Comparison of ENCODE assay signal across 9 mouse cellular contexts in the genomic region with DNA sequence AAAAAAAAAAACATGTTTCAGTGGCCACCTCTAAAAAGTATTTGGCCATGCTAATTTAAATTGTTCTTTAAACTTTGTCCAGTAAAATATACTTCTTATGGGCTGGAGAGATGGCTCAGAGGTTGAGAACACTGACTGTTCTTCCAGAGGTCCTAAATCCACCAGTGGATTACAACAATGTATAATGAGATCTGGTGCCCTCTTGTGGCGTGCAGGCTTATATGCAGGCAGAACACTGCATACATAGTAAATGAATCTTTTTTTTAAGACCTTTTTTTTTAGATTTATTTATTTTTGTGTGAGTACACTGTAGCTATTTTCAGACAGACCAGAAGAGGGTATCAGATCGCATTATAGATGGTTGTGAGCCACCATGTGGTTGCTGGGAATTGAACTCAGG. TPM values are rescaled to one million over a fixed set of nuclear protein-coding genes. Genes with fewer than 3 reads are reported as not detected.
DNase-seq lines count a peak whose midpoint lies in the region; ATAC-seq lines count a peak whose summit lies in the region.
"Had no signal": no experiment of that assay in that cellular context is flagged by ENCODE, and none has a peak within 500 bp of the region (broad histone marks: within the 10 kb centered on the region; RNA-seq: fewer than 3 reads in every experiment).

No protein-coding gene starts in this region.

- H3K9ac ChIP-seq in intestine, embryonic 16.5 days (ENCODE audit: low read depth, low read length) = no peak overlapping the region
- H3K9ac ChIP-seq: embryonic facial prominence, embryonic 15.5 days had no signal

- no peaks in the 10 kb centered on the region for H3K27me3 ChIP-seq in intestine, embryonic 16.5 days (replicated peaks; ENCODE audit: control insufficient read depth, insufficient read depth, low read length)
- H3K27me3 ChIP-seq: embryonic facial prominence, embryonic 15.5 days had no signal

- no peaks in the 10 kb centered on the region for H3K36me3 ChIP-seq in intestine, embryonic 16.5 days (ENCODE audit: control insufficient read depth, insufficient read depth, low read length)

- H3K9me3 ChIP-seq in intestine, embryonic 16.5 days (ENCODE audit: control insufficient read depth, low read length) = no peaks in the 10 kb centered on the region
- H3K9me3 ChIP-seq: embryonic facial prominence, embryonic 15.5 days had no signal

- no peaks in the 10 kb centered on the region for H3K4me1 ChIP-seq in intestine, embryonic 16.5 days (ENCODE audit: control insufficient read depth, insufficient read depth, low read length)
- H3K4me1 ChIP-seq: embryonic facial prominence, embryonic 15.5 days had no signal

- H3K4me2 ChIP-seq in intestine, embryonic 16.5 days (ENCODE audit: low read depth, low read length) = no peak overlapping the region
- H3K4me2 ChIP-seq: embryonic facial prominence, embryonic 15.5 days had no signal

- H3K4me3 ChIP-seq in intestine, embryonic 16.5 days (ENCODE audit: low read length) = no peak overlapping the region
- H3K4me3 ChIP-seq: embryonic facial prominence, embryonic 15.5 days had no signal

- 34% methylated on average over 2 of the region's 2 CpGs for WGBS in intestine, embryonic 16.5 days

- DNase-seq in adrenal gland, postnatal 14 days = peak; percentile 22
- DNase-seq in adrenal gland, postnatal 4 days (ENCODE audit: low spot score in 2 of 2) = no peak
- DNase-seq in kidney, postnatal 14 days = peak; percentile 8
- DNase-seq in kidney, adult 18-20 months = no peak
- DNase-seq in R1 (ENCODE audit: low read depth, low spot score) = peak; percentile 25
- peak; percentile 26 for DNase-seq in lung, postnatal 14 days
- DNase-seq in layer of hippocampus, adult 8-10 months (ENCODE audit: low spot score in 2 of 2) = no peak

- no peak overlapping the region for H3K27ac ChIP-seq in intestine, embryonic 16.5 days (ENCODE audit: low read length)
- H3K27ac ChIP-seq: embryonic facial prominence, embryonic 15.5 days had no signal

- no peak for ATAC-seq in intestine, embryonic 16.5 days

RNA-seq across cellular contexts. Expression of a gene that starts 37.6 kb away (rescaled TPM):
- total RNA-seq in adrenal gland, postnatal 14 days (2021) = 17.5 TPM in 2 replicates
- 10 to 100 TPM; 17.8 to 17.9 TPM for total RNA-seq in adrenal gland, postnatal 4 days (2021)
- polyA plus RNA-seq in intestine, embryonic 16.5 days (2015; fragmentation: Nextera tagmentation; extraction: Ambion mirVana) = 19.9 and 21.9 TPM in 2 replicates
- total RNA-seq in layer of hippocampus, adult 8-10 months (2022) = 10 to 100 TPM; 22.2 to 32.4 (median 25.9) TPM

RNA-seq across cellular contexts. Expression of a gene that starts 38.2 kb away (rescaled TPM):
- 85.7 and 90.5 TPM in 2 replicates for total RNA-seq in adrenal gland, postnatal 14 days (2021)
- total RNA-seq in adrenal gland, postnatal 4 days (2021) = 10 to 100 TPM; 70.3 to 94.6 TPM
- polyA plus RNA-seq in intestine, embryonic 16.5 days (2015; fragmentation: Nextera tagmentation; extraction: Ambion mirVana) = 267 and 274 TPM in 2 replicates
- 100 to 1,000 TPM; 125 to 154 (median 145) TPM for total RNA-seq in layer of hippocampus, adult 8-10 months (2022)

Comparison
In these comparisons a context has a peak if more than half of its experiments do, and no peak if none do; other contexts are left out.
1. DNase-seq: peak in adrenal gland, postnatal 14 days (single experiment), kidney, postnatal 14 days (single experiment), R1 (single experiment) and lung, postnatal 14 days (single experiment); none in adrenal gland, postnatal 4 days (0 of 2), kidney, adult 18-20 months (single experiment) and layer of hippocampus, adult 8-10 months (0 of 2).